Mouse (Mus musculus) gonadal fat pad, adult 2 months (tissue): Measurements from ENCODE around the gene Nmt1. TPM values are rescaled to one million over a fixed set of nuclear protein-coding genes. Genes with fewer than 3 reads are reported as not detected.

Experiments
- DNase-seq: peaks from one replicate; pipeline ENCODE4 v3.0.0-alpha.2; 2012; ENCODE audit warnings: low read depth
- polyA plus RNA-seq: library from polyadenylated mRNA; depleted of rRNA; stranded (reverse); fragments of >200 nt; gene quantifications from 2 replicates; pipeline ENCODE4 v1.2.3, GENCODE M21; 2012

The Nmt1 gene
- polyA plus RNA-seq, 1 experiment, result 60.0 TPM

- DNase-seq, result no peak
Measured at GRCm38 (mm10) chr11:103043982-103044381, 16.0 kb downstream of the Nmt1 start.

GRCm38 (mm10) chr11:103046286-103046685, 18.3 kb downstream of the Nmt1 start:
- no peak for DNase-seq

DNA sequence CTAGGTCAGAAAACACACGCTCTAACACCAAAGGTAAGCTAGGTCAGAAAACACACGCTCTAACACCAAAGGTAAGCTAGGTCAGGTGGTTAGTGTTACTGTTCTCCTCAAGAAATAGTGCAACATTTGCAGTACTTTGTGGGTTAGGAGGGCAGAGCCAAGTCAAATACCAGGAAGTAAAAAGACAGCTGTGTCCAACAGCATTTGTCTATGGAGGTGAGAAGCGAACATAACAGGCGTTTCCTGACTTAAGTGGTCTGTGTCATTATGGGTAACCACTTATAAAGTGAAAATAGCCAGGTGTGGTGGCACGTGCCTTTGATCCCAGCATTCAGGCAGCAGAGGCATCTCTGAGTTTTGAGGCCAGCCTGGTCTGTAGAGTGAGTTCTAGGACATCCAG, 21.6 kb downstream of the Nmt1 start:
- DNase-seq, result no peak

DNA sequence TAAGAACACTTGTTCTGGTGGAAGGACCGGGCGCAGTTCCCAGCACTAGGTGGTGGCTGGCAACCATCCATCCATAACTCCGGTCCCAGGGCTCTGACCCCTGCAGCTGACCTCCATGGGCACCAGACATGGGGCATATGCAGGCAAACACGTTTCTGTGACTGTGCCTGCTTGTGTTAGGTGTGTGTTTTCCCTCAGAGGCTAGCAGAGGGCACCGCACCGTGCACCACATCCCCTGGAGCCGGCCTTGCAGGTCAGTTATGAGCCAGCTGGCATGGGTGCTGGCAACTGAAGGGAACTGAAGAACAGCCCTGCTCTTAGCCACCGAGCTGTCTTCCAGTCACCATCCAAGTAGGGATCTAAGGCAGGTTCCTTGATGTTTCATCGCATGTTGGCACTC, 22.2 kb downstream of the Nmt1 start:
- no peak for DNase-seq

- DNase-seq, result no peak
Measured at GRCm38 (mm10) chr11:103051249-103051691, 23.3 kb downstream of the Nmt1 start.

DNA sequence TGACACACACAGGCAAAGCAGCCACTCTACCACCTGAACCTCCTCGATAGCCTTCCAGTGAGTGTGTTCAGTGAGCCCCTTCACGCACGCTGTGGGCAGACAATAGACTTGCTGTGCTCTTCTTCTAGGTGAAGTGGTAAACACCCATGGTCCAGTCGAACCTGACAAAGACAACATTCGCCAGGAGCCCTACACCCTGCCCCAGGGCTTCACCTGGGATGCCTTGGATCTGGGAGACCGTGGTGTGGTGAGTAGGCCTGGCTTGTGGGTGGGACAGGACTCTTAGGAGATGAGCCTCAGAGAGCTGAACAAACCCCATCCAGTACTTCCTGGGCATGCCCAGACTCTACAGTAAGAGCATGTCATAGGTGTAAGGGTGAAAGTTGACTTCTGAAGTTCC, 24.1 kb downstream of the Nmt1 start:
- no peak for DNase-seq

GRCm38 (mm10) chr11:103053191-103054076, 25.4 kb downstream of the Nmt1 start:
- no peak for DNase-seq

- no peak for DNase-seq
Measured at GRCm38 (mm10) chr11:103054798-103055197, 26.8 kb downstream of the Nmt1 start.

DNA sequence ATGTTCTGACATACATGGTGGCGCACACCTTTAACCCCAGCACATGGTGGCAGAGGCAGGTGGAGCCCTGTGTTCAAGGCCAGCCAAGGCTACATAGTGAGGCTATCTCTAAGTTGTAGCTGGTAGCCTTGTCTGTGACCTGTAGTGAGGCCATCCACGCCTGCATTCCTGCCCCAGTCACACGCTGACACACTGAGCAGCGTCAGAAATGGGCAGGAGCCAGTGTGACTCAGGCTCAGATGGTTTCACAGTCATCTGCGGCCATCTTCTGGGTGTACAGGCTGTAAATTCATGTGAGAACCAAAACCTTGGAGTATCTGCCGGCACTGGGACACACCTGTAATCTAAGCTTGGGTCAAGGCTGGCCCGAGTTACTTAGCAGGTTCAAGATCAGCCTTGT, 28.6 kb downstream of the Nmt1 start:
- DNase-seq, result no peak

- DNase-seq, result no peak
Measured at GRCm38 (mm10) chr11:103058499-103059085, 30.6 kb downstream of the Nmt1 start.

DNA sequence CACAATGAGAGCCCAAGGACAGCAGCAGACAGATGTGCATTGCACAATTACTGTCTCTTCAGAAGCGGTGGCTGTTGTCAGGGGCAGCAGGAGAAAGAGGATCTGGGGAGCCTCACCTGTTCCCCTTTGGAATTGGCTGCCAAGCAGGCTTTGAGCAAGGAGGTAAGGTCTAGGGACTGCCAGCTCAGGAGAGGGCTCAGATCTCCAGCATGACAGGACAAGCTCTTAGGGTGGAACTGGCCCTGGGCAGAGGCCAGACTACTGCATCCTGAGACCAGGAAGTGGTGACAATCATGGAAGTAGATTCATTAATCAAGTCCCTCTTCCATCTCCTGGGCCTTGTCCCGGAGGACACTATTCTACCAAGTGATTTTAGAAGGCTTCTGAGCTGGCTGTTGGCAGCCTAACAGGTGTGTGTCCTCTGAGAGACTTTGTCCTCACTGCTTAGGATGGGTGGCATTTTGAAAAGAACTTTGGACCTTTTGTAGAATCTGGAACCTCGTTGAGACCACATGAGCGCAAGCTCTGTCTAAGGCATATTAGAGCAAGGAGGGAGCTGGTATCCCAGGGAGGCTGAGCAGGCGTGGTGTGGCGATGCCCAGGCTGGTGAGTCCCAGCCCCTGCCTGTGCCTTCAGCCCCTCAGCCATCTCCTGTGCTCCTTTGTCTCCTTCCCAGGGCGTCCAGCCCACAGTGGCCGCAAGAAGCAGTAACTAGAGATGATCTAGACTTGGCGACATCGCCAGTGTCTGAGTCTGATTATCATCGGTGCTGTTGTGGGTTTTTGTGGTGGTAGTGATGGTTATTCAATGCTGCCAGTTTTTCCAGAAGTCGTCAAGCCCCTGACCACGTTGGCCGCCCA, 38.4 kb downstream of the Nmt1 start:
- no peak for DNase-seq

DNA sequence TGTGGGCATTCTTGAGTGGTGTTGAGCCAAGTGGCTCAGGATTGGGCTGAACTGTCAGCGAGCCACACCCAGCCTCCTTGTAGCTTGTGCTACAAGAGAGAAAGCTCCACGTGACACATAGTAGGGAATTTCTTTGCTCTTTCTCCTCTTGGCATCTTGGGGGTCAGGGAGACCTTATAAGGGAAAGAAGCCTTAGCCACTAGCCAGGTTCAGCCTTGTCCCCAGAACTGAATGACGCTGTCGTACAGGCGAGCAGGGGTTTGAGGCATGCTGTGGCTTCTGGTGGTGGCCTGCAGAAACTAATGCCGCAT, 39.0 kb downstream of the Nmt1 start:
- no peak for DNase-seq

DNA sequence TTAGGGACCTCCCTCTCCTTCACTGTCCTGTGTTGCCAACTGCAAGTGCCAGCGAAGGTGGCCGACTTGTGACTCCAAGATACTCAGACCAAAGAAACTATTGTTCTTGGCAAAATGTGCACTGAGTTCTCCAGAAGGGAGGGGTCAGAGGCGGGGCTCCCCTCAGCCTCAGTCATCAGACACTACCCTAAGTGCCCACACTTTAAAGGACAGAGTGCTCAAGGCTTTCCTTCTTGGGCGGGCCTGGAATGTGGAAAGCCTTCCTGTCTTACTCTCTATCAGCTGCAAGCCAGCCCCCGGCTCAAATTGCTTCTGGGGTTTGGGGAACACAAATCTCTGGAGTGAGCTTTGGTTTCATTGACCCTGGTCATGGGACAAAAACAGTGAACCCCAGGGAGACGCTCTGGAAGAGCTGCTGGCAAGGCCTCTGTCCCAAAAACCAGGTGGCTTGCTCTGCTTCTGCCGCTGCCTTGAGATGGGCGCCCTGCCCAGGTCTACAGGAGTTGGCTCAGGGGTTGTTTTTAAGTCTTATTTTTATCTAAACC, 39.5 kb downstream of the Nmt1 start:
- DNase-seq, result no peak

DNA sequence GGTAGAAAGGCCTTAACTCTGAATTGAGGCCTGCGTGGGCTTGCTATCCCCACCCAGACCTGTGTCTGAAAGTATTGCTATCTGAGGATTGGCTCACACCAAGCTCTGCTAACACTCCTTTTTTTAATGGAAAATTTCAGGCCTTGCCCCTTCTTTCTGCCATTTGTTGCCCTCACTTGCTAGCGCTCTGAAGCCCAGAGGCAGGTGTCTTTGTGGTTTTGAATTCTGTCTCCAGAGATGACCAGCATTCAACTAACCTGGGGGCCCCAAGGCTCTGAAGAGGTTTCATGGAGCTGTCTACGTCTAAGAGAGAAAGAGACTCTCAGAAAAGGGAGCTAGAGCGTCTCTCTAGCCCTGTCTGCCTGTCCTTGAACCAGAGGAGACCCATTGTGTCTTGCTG, 40.3 kb downstream of the Nmt1 start:
- no peak for DNase-seq

- DNase-seq, result no peak
Measured at GRCm38 (mm10) chr11:103068884-103069283, 40.9 kb downstream of the Nmt1 start.

GRCm38 (mm10) chr11:103069731-103070130, 41.7 kb downstream of the Nmt1 start:
- DNase-seq, result no peak

- no peak for DNase-seq
Measured at GRCm38 (mm10) chr11:103070322-103070880, 42.4 kb downstream of the Nmt1 start.

- no peak for DNase-seq
Measured at GRCm38 (mm10) chr11:103073671-103074070, 45.7 kb downstream of the Nmt1 start.

GRCm38 (mm10) chr11:103074121-103074650, 46.2 kb downstream of the Nmt1 start:
- DNase-seq, result no peak

- no peak for DNase-seq
Measured at GRCm38 (mm10) chr11:103074796-103075323, 46.9 kb downstream of the Nmt1 start.

DNA sequence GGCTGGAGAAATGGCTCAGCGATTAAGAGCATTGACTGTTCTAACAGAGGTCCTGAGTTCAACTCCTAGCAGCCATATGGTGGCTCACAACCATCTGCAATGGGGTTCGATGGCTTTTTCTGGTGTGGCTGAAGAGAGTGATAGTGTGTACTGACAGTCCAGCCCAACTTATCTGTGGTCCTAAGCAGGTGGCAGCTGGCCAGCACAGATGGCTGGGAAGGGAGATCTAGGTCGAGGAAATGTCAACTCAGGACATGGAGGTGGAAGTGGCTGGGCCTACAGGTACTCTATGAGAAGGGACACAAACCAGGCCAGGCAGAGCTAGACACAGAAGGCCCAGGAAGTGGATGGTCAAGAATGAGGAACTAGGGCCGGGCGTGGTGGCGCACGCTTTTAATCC, 48.0 kb downstream of the Nmt1 start:
- no peak for DNase-seq
